Mouse (Mus musculus) layer of hippocampus, postnatal 25 days (tissue): ENCODE measurements at regions not wholly inside any gene's neighbourhood (a gene's known extent, or its start where the extent isn't known, plus 50 kb on each side); places are given as distances from the start of the nearest gene placed in this dataset.

Experiments used
- DNase-seq, 2 experiments: peaks; one replicate each; pipeline ENCODE4 v3.0.0; 2022; ENCODE audit warnings: mixed read lengths in 2 of 2, low spot score in 1 of 2; ENCODE audit errors: extremely low spot score in 1 of 2

GRCm38 (mm10) chr16:52795184-52795583 lies 341.3 kb upstream of the Alcam start:
- DNase-seq = no peak

DNA sequence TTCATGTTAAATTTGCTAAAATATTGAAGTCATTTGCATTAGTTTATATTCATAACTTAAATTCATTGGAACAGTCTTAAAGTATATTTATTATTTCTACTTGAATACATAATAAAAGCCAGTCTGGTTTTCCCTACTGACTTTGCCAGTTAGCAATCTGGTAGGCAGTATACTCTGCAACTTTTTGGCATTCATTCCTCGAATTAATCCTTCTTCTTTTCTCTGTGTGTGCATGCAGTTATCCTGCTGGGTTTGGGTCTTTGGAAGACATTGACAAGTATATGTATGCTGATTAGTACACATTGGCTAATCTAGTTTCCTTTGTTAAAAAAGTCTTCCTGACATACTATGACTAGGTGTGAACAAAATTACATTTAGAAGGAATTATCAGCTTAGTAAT lies 336.1 kb upstream of the Alcam start:
- DNase-seq = no peak

DNA sequence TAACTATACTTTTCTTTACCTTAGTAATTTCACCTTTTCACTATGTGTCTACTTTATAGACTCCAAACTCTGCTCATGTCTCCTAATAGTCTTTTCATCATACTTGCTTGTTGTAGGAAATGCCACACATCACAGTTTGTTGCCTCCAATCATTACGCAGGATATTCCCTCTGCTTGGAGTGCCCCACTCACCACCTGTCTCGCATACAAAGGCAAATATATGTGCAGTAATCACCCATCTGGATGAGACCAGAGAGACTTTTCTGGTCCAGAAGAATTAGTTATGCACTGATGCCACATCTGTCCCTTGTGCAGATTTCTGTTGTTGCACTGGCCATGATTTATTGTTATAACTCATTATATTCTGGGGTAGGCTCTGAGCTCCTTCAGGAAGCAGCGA lies 293.9 kb upstream of the Alcam start:
- no peak for DNase-seq

DNA sequence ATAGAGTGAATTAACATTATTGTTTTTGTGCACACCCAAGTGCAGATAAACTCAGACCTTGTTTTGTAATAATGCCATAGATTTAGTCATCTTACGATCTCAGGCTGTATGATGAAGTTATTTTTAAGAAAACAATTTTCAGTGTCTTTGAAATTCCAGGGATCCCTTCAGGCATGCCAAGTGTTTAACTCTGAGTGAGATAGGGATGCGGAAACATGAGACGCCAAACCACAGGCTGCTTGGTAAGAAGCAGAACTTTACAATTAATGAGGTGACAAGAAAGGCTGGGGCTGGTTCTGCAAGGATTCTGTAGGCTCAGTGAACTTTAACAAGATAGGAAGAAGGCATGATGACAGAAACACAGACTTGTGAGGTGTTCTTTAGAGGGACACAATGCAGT lies 292.3 kb upstream of the Alcam start:
- no peak for DNase-seq

DNA sequence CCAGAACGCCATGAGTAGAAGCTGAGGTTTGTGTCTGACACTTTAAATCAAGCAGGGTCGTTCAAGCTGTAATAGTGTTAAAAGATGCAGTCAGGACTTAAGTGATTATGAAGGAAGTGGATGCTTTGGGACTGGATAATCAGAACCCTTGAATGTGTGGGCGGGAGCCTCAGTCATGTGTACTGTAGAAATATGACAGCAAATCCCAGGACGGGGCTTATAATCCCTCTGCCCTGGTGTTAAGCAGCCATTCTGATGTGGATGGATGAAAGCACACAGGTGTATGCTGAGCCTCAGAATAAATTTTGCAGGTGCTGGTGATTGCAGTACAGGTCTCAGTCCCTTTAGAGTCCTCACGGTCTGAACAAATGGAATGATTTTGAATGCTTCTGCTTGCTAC lies 290.8 kb upstream of the Alcam start:
- no peak for DNase-seq

DNA sequence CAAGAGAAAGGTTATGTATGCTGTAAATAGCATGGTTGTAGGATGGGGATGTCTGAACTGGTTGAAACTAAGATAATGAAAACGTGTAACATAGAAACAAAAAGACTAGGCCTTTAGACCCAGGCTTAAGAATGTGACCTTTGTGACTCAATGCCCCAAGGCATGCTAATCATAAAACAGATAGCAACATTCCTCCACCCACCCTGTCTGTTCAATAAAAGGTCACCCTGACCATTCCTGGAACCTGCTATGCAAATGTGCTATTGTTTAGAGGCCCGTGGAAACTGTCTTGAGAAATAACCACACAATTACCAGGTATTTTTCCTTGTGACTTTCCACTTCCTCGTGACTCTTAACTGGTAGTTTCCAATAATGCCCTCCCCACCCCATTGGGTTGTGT lies 288.3 kb upstream of the Alcam start:
- no peak for DNase-seq

GRCm38 (mm10) chr16:52726120-52726844 lies 272.4 kb upstream of the Alcam start:
- DNase-seq = no peak

DNA sequence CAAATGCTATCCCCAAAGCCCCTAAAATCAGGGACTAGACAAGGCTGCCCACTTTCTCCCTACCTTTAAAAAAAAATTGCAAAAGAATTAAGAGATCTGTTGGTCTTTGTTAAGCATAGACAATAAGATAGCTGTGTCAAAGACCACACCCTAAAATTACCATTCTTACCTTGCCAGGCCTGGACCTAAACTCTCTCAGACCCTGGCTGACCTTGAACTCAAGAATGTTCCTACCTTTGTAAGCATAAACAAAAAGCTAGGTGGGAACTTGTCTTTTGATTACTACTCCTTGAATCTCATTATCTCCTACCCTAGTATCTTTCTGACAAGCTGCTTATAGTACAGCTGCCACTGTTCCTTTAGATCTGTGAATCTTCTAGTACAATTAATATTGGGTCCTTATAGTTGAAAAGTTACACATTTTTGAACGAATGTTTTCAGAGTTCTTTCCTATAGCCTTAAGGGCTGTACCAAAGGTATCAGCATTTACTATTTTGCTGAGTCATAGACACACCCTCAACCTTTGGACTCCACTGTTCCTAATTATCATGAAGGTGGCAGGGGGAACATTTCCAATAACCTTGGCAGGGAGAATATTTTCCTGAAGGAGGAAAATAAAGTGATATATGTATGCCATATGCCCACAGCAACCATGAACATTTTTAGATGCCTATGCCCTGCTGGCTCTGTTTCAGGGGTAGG lies 264.5 kb upstream of the Alcam start:
- DNase-seq = no peak

- no peak for DNase-seq
Measured at GRCm38 (mm10) chr16:52690272-52690671, 236.4 kb upstream of the Alcam start.

DNA sequence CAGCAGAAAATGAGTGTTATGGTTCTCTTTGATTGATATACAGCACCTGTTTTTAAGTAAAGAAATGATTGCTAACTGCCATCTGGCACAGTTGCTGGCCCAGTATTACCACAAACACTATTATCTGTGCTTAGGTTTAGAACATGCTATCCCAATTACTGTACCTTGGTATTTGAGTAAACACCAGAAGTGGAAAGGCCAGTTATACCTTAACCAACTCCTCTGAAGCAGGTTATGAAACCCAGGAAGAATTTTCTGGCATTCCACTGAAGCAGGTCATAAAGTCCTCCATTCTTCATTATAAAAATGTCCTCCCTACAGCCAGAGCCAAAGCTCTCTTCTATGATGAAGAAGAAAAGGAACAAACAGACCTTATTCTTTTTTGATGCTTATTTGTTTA lies 201.0 kb upstream of the Alcam start:
- DNase-seq = no peak
